Mouse (Mus musculus) left cerebral cortex, adult 8-10 months (tissue): ENCODE data around the gene Adad2. TPM values are rescaled to one million over a fixed set of nuclear protein-coding genes. Genes with fewer than 3 reads are reported as not detected.

Experiments
- DNase-seq, 2 experiments: peaks; one replicate each; pipeline ENCODE4 v3.0.0; 2022; ENCODE audit warnings: low spot score in 2 of 2
- total RNA-seq, 4 experiments: library from RNA; stranded (reverse); gene quantifications; 2 replicates each; pipeline ENCODE4 v1.2.4; 2022

Gene Adad2
- total RNA-seq, 4 experiments from 2014 or later = 0.50 to 1.2 (median 1.2) TPM

GRCm38 (mm10) chr8:119616358-119616757, 3.8 kb downstream of the Adad2 start:
- DNase-seq = no peak

DNA sequence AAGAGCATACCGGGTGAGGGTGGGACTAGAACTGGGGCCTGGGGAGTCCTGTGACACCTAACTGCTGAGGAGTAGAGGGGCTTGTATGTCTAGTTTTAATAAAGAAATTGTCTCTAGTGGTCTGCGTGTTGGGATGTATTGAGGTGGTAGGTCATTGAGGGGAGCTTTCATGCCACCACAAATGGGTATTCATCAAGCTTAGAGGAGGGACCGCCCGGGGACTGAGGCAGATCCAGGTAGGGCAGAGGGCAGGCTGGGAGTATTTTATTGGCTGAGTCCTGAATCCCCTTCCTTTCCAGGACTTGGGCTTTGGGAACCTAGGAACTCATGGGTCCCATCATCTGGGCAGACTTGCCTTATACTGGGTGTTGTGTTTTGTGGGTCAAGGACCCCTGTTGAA, 4.3 kb downstream of the Adad2 start:
- DNase-seq = no peak

GRCm38 (mm10) chr8:119617586-119617985, 5.0 kb downstream of the Adad2 start:
- no peak for DNase-seq

- no peak for DNase-seq
Measured at GRCm38 (mm10) chr8:119618887-119619286, 6.3 kb downstream of the Adad2 start.

DNA sequence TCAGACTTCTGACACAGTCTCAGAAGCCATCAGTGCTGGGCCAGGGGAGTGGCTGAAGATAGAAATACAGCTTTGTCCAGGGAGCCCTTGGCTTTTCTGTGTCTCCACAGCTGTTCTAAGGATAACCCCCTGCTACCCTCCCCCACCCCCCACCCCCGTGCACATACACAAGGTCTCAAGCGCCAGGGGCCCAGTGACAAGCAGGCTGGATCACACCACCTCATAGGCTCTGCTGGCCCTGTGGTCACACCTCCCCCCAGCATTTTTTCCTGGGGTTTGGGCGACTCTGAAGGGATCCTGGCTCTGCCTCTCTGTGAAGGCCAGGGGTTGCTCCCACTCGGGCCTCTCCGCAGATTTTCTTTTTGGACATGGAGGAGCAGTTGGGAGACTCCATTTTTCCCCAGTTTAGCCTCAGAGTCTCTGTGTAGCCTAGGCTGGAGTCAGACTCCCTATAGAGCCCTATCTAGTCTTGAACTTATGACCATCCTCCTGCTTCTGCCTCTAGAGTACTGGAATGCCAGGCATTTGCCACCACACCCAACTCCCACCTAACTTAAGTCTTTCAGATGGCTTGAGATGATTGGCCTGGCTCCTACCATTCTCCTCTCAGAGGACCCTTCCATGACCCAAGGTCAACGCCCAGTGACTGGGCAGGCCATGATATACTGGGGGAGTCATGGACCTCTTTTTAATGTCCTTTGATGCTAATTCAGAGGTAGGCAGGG, 7.7 kb downstream of the Adad2 start:
- no peak for DNase-seq

DNA sequence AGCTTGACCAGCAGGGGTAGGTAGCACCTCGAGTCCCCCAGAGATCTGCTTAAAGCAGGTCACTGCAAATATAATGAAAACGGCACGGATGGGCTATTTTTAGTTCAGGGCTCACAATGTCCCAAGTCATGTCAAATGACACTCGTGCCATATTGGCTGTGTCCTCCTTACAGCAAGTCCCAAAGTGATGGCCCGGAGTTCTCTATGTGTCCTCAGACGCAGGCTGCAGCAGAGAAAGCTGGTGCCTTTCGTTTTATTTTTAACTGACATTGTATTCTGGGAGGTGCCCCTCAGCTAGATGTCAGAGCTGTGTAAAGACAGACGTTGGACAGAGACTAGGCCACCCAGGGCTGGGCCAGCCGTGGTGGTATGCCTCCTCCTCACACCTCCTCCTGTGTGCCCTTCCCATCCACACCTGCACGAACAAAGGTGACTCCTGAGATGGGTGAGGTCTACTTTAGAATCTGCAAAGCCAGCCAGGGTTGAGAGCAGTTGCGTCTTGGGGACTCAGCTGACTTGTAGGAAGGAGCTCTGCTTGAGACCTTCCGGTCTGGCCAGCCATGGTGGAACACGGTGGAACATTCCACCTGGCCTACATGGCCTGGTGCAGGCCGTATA, 8.4 kb downstream of the Adad2 start:
- no peak for DNase-seq

GRCm38 (mm10) chr8:119622555-119622954, 10.0 kb downstream of the Adad2 start:
- no peak for DNase-seq

GRCm38 (mm10) chr8:119623061-119623460, 10.5 kb downstream of the Adad2 start:
- no peak for DNase-seq

- no peak for DNase-seq
Measured at GRCm38 (mm10) chr8:119623744-119624143, 11.2 kb downstream of the Adad2 start.

DNA sequence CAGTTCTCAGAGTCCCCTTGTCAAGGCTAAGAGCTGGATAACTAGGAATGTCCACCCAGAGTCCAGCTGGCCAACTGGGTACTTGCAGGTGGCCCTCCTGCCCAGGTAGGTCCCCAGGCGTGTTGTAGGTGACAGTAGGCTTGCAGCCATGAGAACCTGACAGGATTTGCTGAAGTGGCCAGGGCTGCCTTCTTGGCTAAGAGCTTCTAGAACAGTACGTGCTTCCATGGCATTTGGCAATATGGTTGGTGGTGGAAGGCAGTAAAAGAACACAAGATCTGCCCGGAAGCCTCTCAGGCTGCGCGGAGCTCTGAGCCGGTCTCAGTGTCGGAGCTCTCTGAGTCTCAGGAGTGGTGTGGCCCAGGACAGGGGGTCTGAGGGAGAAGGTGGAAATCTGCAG, 12.4 kb downstream of the Adad2 start:
- DNase-seq = no peak

- no peak for DNase-seq
Measured at GRCm38 (mm10) chr8:119625788-119626187, 13.2 kb downstream of the Adad2 start.

DNA sequence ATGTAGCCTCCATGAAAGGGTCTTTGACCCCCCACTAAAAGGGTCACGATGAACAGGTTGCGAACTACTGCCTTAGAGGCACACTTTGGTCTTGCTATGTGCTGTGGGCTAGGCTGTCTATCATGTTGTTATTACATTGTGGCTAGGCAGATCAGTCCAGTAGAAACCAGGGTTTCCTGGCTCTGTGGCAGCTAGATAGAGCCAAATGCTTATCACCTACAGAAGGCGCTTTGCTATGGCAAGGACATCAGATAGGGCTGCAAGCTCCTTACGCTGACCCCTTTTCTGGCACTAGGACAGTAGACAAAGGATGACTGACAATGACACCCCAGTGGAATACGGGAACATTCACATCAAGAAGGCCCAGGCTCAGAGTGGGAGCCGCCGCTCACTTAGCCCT, 14.7 kb downstream of the Adad2 start:
- DNase-seq = no peak

DNA sequence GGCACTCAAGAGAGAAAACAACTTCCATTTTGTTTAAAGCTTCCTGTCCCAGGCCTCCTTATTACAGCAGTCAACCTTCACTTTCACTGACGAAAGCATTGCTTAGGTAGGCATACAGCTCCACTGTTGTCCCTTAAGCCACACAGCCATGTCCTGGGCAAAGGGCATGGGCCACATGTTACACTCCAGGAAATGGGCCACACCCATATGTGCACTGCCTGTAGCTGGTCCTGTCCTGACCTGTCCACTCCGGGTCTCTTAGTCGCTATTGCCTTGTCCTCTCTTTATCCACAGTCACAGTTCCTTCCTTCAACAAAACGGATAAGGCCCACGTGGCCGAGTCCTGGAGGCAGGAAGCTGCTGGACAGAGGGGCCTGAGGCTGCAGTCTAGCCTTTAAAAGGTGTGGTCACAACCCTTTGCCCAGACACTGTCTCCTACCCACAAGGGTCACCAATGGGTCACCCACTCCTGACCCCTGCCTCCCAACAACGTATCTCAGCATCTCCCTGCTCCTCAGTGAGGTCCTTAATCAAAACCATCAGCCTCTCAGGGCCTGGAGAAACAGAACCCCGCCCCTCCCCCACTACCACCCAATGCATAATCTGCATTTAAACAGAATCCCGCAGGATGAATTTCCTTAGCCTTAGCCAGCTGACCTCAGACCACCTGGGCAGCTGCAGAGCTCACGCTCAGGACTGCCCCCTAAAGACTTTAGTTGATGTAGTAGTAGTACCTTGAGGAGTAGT, 15.2 kb downstream of the Adad2 start:
- no peak for DNase-seq

DNA sequence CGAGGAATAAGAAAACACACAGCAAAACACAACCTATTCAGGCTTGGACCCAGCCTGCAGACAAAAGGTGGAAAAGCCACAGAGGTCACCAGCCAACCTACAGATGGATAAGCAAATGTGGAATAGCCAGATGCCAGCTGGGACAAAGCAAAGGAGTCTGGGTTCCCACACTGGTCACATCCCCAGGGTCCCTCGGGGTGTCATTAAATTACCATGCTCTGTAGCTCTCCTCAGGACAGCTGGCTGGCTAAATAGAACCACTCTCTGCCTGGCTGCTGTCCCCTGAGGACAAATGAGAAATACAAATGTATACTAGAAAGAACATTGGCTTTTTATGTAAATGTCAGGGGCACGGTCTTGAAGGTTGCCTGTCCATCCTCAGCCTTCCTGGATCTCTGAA, 18.3 kb downstream of the Adad2 start:
- DNase-seq = no peak

DNA sequence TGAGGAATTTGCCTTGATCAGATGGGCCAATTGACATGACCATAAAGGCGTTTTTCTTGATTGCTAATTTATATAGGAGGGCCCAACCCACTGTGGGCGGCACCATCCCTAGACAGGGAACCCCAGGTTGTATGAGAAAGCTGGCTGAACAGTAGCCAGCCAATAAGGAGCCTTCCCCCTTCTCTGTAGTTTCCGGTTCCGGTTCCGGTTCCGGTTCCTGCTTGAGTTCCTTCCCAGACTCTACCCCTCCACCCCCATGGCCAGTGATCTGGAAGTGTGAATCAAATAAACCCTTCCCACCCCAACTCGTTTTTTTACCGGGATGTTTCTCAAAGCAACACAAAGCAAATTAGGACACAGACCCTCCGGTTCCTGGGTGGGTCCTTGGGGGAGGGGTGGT, 19.7 kb downstream of the Adad2 start:
- no peak for DNase-seq

GRCm38 (mm10) chr8:119632909-119633308, 20.4 kb downstream of the Adad2 start:
- DNase-seq = no peak

DNA sequence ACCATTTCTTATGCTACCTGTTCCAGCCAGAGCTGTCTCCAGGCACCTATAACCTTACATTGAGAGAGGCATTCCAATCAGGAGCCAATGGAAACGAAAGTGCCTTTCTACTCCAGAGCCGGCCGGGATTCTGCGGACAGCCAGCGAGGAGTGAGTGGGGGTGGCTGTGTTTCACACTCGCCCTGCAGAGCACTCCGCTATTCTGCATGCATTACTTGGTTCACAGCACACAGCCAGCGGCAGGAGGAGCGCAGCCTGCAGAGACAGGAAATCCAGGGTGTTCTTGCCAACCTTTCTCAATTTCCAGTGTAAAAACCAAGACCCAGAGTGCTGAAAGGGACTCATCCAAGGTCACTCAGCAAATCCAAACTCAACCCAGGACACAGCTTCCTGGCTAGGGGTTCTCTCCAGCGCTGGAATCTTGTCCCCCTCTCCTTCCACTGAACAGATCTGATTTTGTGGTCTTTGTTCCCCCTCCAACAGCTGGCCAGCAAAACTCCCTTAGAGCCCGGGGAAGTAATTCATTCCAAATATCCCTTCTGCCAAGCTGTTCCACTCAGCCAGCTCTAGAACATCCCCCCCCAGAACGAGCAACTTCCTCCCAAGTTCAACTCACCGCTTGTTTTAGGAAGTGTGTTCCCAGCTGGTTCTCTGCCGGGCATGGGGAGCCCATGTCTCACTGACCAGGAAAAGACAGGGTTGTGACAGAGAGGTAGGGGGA, 22.2 kb downstream of the Adad2 start:
- no peak for DNase-seq

GRCm38 (mm10) chr8:119635378-119635777, 22.8 kb downstream of the Adad2 start, which contains the start of gene Kcng4:
Gene Kcng4, minus strand, starts transcription at chr8:119635680.
- no peak for DNase-seq

GRCm38 (mm10) chr8:119635958-119636357, 23.4 kb downstream of the Adad2 start:
- DNase-seq = no peak

GRCm38 (mm10) chr8:119636766-119637165, 24.2 kb downstream of the Adad2 start:
- no peak for DNase-seq

DNA sequence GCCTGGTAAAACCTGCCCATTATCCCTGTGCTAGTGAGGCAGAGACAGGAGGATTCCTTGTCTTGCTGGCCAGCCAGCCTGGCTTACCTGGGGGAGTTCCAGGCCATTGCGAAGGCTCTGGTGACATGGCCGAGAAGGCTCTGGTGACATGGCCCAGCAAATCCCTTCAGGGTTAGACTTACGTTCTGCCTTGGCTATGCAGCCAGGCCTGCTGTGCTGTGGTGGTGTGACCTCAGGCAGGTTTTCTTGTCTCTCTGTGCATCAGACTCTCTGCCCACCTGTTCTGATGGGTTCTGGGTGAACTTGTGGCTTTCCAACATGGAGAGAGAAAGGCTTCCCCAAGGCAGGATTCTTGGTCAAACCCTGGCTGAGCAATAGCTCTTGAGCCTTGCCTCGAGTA, 24.8 kb downstream of the Adad2 start:
- no peak for DNase-seq

GRCm38 (mm10) chr8:119638261-119638660, 25.7 kb downstream of the Adad2 start:
- DNase-seq = no peak
